Mouse (Mus musculus) forebrain, embryonic 12.5 days (tissue): ENCODE data around the gene Rnaset2b. TPM values are rescaled to one million over a fixed set of nuclear protein-coding genes. Genes with fewer than 3 reads are reported as not detected.
"Not testable (repeated sequence)": the region's sequence is repeated elsewhere in the genome, so short reads cannot be mapped to it uniquely, and the experiment has no call there.

Source experiments
- ATAC-seq: fragments of 200-750 bp; cut with Nextera tagmentation; 2 replicates; pipeline ENCODE4 v1.8.0; 2017; ENCODE audit warnings: moderate TSS enrichment; ENCODE audit not compliant: low FRiP score
- H3K27ac ChIP-seq: fragments of 300-500 bp; sonication (generic); 2 replicates; pipeline ENCODE4 v1.5.1; 2016; ENCODE audit warnings: mild to moderate bottlenecking
- H3K27me3 ChIP-seq: fragments of 300-500 bp; sonication (generic); 2 replicates; pipeline ENCODE4 v1.6.1; 2016; ENCODE audit warnings: mild to moderate bottlenecking
- H3K36me3 ChIP-seq: fragments of 300-500 bp; sonication (generic); replicated peaks from 2 replicates; pipeline ENCODE4 v1.6.1; 2016; ENCODE audit warnings: mild to moderate bottlenecking
- H3K4me1 ChIP-seq: fragments of 300-500 bp; sonication (generic); 2 replicates; pipeline ENCODE4 v1.6.1; 2016
- H3K4me2 ChIP-seq: fragments of 300-500 bp; sonication (generic); 2 replicates; pipeline ENCODE4 v1.6.1; 2016; ENCODE audit warnings: mild to moderate bottlenecking, moderate library complexity
- H3K4me3 ChIP-seq: fragments of 300-500 bp; sonication (generic); replicated peaks from 2 replicates; pipeline ENCODE4 v1.5.1; 2016; ENCODE audit warnings: mild to moderate bottlenecking
- H3K9ac ChIP-seq: fragments of 300-500 bp; sonication (generic); 2 replicates; pipeline ENCODE4 v1.6.1; 2016; ENCODE audit warnings: mild to moderate bottlenecking
- H3K9me3 ChIP-seq: fragments of 300-500 bp; sonication (generic); 2 replicates; pipeline ENCODE4 v1.6.1; 2016
- WGBS: fragments of 180-500 bp; shearing (Covaris S2); methylation state at CpG from one replicate; pipeline ENCODE4 v1.1.7; 2016; 5-methylcytosine and 5-hydroxymethylcytosine counted together
- polyA plus RNA-seq: library from polyadenylated mRNA; unstranded; fragments of >200 nt; fragmentation: Nextera tagmentation; extraction: Ambion mirVana; gene quantifications from 2 replicates; pipeline ENCODE4 v1.2.1, GENCODE M21; 2016

The Rnaset2b gene
- polyA plus RNA-seq, 1 experiment from 2014 or later: 94.6 TPM

DNA sequence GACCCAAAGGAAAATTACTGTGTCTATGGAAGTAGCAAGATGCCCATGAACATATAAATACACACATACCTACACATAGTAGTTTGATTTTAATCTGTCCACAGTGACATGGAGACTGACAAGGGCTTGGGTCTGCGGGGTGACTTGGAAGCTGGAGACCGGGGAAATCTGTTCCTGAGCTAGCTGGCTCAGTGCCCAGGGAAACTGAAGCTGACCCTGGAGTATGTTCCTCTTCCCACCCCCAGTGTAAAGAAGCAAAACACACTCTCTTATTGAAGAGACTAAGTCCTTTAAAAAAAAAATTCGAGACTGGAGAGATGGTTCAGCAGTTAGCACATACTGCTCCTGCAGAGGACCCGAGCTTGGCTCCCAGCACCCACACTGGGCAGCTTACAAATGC is 7.5 kb upstream of the Rnaset2b start:
- not testable (repeated sequence) for H3K27ac ChIP-seq, H3K4me2 ChIP-seq, H3K9ac ChIP-seq, H3K4me3 ChIP-seq, H3K27me3 ChIP-seq, H3K4me1 ChIP-seq, ATAC-seq, H3K36me3 ChIP-seq, H3K9me3 ChIP-seq
- 79% methylated on average over 4 of the region's 4 CpGs for WGBS

DNA sequence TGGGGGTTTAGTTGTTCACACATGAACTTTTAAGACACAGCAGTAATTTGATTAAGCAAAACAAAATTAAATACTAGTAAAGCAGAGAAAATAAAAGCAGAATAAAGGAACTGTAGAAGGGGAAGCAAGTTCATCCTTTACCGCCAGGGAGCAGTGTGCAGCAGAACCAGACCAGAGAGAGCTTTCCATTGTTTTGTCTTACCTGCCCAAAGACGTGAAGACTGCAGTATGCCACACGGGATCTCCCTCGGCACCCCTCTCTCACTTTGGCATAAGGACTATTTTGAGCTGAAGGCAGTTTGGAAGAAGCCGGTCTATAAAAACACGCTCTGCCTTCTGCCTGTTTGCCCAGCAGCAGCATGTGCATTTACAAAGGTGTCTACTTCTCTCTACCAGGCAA is 5.1 kb upstream of the Rnaset2b start:
- not testable (repeated sequence) for H3K4me3 ChIP-seq, H3K4me2 ChIP-seq, H3K9ac ChIP-seq, ATAC-seq, H3K4me1 ChIP-seq, H3K27ac ChIP-seq, H3K9me3 ChIP-seq, H3K36me3 ChIP-seq, H3K27me3 ChIP-seq
- WGBS: 15% methylated on average over 6 of the region's 6 CpGs

DNA sequence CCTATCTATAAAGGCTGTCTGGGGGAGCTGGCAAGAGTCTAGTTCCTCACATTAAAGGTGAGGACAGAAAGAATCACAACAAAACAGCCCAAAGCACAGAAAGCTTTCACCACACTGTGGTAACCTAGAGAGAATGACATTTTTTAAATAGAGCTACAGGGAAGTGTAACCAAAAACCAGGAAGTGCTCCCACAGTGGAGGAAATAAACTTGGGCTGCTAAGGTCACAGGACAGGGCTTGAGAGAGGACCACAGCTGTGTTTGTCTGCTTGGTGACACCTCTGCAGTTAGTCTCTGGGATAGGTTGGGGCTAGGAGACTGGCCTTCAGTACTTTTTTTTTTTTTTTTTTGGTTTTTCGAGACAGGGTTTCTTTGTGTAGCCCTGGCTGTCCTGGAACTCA is 2.8 kb upstream of the Rnaset2b start:
- WGBS: no CpG with 5 or more reads among the region's 1 CpGs
- H3K4me1 ChIP-seq: not testable (repeated sequence)

DNA sequence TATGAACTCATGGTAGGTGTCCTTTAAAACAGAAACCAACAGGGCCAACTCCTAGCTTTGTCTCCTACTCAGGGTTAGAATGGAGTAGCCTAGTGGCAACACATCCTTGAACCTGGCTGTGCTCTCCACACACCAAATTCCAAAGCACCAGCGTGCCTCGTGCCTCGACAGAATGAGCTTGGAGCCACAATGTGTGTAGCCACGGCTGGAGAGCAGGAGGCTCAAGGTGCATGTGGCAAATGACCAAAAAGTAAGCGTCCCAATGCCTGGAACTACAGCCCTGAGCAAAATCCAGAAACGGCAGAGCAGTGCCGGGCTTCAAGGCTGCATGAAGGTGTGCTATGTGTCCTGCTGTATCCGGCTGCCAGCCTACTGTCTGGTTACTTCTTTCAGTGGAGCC is 804 bp downstream of the Rnaset2b start:
- not testable (repeated sequence) for ATAC-seq, H3K27me3 ChIP-seq, H3K4me3 ChIP-seq, H3K9ac ChIP-seq, H3K4me2 ChIP-seq, H3K27ac ChIP-seq, H3K36me3 ChIP-seq, H3K4me1 ChIP-seq, H3K9me3 ChIP-seq
- WGBS: 82% methylated on average over 8 of the region's 8 CpGs

More for the DNA sequence above, 2.8 kb upstream of the Rnaset2b start:
- not testable (repeated sequence) for H3K4me2 ChIP-seq, H3K9ac ChIP-seq, H3K4me3 ChIP-seq, H3K9me3 ChIP-seq, ATAC-seq, H3K36me3 ChIP-seq, H3K27me3 ChIP-seq, H3K27ac ChIP-seq

DNA sequence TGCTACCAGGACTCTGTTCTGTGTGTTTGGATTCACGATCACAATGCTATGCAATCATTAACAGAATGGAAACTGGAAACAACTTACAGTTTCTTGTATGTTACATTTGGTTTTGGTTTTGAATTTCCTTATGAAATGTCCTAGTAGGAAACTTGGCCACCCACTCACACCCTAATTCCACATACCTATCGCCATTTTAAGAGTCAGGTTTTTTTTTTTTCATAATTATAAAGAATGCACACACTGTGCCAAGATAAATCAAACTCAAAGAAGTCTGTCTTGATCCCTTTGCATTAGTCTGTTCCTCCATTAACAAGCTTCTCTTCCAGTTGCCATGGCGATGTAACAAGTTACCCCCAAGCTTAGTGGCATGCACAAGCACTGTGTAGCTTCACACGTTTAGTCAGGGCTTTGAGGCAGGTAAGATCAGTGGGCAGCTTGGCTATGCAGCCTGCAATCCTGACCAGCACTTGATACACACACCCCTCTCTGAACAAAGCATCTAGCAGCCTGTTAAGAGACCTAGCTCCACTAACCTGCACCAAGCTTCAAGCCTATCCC is 2.5 kb downstream of the Rnaset2b start:
- 64% methylated on average over 4 of the region's 4 CpGs for WGBS
- not testable (repeated sequence) for ATAC-seq, H3K27ac ChIP-seq, H3K4me3 ChIP-seq, H3K27me3 ChIP-seq, H3K9me3 ChIP-seq, H3K4me2 ChIP-seq, H3K36me3 ChIP-seq, H3K9ac ChIP-seq, H3K4me1 ChIP-seq

DNA sequence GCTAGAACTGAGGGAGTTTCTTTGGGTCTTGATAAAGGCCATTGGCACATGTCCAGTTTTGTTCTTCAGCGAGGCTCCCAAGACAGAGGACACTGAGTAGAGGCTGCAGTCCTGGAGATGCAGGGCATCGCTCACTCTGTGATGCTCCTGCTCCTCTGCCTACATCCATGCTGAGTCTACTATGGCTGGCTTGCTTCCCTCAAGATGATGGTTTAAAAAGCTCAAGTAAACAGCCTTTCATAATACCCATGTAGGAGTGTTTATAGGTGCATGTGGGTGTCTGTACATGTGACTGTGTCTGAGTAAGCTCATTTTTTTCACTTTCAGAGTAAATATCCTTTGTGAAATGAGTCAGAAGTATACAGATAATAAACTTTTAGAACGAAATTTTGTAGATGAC is 4.6 kb downstream of the Rnaset2b start:
- not testable (repeated sequence) for H3K27ac ChIP-seq, H3K9ac ChIP-seq, H3K4me1 ChIP-seq, H3K4me2 ChIP-seq, ATAC-seq, H3K27me3 ChIP-seq, H3K9me3 ChIP-seq, H3K4me3 ChIP-seq, H3K36me3 ChIP-seq
- WGBS: 64% methylated on average over 3 of the region's 3 CpGs

DNA sequence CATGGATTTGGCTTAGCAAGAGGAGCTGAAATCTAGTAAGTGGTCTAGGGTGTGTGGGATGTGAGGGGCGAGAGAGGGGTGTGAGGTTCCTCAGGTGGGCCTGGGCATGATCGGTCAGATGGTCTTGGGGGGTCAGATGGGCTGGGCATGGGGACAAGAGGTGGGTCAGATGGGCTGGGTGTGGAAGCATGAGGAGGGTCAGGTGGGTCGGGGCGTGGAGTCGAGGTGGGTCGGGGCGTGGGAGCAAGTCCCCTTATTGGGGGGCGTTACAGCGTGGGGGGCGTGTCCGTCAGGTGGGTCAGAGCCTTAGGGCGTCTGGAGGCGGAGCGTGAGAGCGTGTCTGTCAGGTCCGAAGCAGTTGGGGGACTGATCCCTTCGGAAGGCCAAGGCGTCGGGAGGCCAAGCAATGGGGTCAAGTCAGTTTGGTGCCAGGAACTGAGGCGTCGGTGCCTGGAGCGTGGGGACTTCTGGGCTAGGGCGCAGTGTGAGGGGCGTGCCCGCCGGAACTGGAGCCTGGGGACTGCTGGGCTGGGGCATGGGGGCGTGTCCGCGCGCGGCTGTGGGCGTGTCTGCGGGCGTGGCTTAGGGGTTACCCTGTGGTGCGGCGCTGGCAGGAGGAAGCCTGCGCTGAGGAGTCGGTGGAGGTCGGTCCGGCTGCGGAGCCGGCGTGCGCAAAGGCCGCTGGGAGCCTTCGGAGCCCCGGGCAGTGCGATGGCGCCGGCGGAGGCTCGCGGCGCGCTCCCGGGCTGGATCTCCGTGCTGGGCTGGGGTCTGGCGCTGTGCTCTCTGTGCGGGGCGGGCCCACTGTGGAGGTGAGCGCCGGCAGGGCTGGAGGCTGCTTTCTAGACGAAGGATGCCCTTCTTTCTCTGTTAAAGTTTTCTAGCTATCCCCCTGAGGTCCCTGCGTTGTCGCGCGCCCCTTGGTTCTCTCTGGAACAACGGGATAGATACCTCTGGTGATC is 8.1 kb downstream of the Rnaset2b start, which contains the start of gene Gm49721:
Gene Gm49721 (plus strand): TSS at position 618 of the 962 bp plus-strand sequence.
- H3K36me3 ChIP-seq, H3K27ac ChIP-seq, H3K4me1 ChIP-seq, H3K27me3 ChIP-seq, H3K9me3 ChIP-seq: not testable (repeated sequence)
- Histone ChIP-seq H3K9ac (peak within 1 kb of the TSS; percentile 65), H3K4me2 (peak within 1 kb of the TSS; percentile 56), H3K4me3 (peak within 1 kb of the TSS; percentile 51)
- peak; percentile 99 for ATAC-seq
- 4% methylated on average over 40 of the region's 68 CpGs for WGBS

DNA sequence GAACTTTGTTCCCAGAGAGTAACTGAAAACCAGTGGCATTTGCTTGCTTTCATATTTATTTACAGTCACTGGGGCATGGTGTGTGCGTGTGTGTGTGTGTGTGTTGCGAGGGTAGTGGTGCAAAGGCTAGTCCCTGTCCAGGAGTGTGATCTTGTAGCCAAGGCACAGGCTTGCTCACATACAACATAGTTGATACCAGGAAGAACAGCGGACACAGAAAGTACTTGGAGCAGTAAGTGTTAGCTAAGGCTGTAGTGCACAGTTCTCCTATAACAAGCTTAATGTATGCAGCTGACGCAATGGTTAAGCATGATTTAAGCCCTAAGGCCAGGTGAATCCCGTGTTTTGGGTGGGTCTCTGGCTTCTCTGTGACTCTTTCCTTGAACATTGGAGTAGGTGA is 8.9 kb downstream of the Rnaset2b start:
- H3K36me3 ChIP-seq, H3K4me1 ChIP-seq, H3K27ac ChIP-seq, H3K27me3 ChIP-seq, H3K9me3 ChIP-seq: not testable (repeated sequence)
- peak overlapping the region; percentile 56 for H3K4me2 ChIP-seq
- WGBS: 16% methylated on average over 5 of the region's 5 CpGs
- H3K9ac ChIP-seq: peak overlapping the region; percentile 65; the same call in 1 of the 2 replicates
- 0 out of 2 replicates have a peak, but pooled peaks have one; percentile 9 for ATAC-seq
- peak overlapping the region; percentile 51 for H3K4me3 ChIP-seq

DNA sequence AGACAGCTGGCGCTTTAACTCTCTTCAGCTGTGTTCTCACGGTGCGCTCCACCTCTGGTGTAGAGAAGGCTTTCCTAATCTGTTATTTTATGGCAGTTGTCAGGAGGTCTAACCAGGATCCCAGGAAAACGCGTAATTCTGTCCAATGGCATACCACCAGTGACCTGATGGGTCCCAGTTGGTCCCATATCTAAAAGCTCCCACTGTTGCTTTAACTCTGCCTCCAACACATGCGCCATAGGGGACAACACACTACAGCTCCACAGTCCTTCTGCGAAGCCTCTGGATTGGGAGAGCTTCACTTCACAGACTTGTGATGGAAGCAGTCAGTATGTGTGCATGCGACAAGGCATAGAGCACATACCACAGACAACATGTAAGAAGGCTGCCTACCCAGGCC is 9.7 kb downstream of the Rnaset2b start:
- not testable (repeated sequence) for H3K9ac ChIP-seq, H3K27me3 ChIP-seq, H3K9me3 ChIP-seq, H3K4me2 ChIP-seq, H3K27ac ChIP-seq, H3K4me1 ChIP-seq, H3K36me3 ChIP-seq, H3K4me3 ChIP-seq, ATAC-seq
- whole genome bisulfite sequencing: 95% methylated on average over 5 of the region's 8 CpGs

DNA sequence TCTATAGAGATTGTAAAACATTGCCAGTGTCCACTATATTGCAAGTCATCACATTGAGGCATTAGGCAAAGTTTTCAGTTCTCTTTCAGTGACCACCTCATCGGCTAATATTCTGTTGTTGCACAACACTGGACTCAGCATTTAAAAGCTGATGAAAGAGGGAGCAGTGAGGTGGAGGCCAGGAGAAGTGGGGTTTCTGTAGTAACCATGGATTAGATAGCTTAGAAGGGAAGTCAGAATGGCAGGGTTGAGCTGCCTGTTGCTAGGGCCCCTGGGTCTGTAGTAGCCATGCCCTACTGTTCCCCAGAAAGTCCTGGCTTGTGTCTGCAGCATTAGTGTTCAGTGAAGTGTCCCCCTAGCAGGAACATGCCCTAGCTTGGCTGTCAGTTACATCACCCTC is 15.7 kb downstream of the Rnaset2b start:
- not testable (repeated sequence) for H3K27ac ChIP-seq, H3K36me3 ChIP-seq, H3K4me3 ChIP-seq, H3K27me3 ChIP-seq, H3K4me1 ChIP-seq, H3K9me3 ChIP-seq, ATAC-seq, H3K4me2 ChIP-seq, H3K9ac ChIP-seq
- 97% methylated on average over 1 of the region's 1 CpGs for WGBS

DNA sequence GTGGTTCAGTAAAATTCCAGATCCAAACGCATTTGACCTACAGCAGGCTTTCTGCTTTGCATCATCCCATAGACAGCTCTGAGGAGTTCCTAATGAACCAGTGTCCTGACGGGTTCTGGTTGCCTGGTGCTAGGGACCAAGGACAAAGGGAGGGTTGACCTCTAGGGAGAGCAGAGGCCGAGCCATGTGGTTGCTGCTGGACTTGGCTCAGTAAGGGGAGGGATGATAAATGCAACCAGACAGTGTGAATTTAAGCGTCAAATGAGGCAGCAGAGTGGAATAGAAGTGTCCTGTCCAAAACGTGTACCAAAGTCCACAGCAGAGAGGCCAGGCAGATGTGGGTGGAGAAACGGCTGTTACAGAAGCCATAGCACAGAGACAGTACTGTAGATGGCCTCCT is 25.1 kb downstream of the Rnaset2b start:
- not testable (repeated sequence) for H3K4me3 ChIP-seq, ATAC-seq, H3K9me3 ChIP-seq, H3K36me3 ChIP-seq, H3K9ac ChIP-seq, H3K4me2 ChIP-seq, H3K27me3 ChIP-seq, H3K4me1 ChIP-seq, H3K27ac ChIP-seq
- no CpG with 5 or more reads among the region's 6 CpGs for WGBS

DNA sequence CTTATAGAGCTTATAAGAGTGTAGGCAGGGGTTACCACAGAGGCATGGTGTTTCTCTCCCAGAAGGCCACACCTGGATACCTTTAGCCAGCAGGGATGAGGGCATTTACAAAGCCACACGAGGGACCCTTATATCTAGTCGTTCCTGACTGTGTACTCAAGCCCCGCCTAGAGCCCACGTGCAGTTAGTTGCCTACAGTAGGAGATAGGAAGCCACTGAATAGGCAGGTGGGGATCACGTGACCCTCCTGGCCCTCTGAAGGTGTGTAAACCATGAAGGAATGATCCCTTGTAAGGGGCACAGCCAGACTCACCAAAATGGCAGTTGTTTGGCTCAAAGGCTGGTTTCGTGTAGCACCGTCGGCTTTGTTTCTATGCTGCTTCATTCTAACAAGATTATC is 26.4 kb downstream of the Rnaset2b start:
- H3K9me3 ChIP-seq, H3K36me3 ChIP-seq, H3K27me3 ChIP-seq, H3K4me2 ChIP-seq, H3K4me1 ChIP-seq, H3K4me3 ChIP-seq, H3K9ac ChIP-seq, H3K27ac ChIP-seq, ATAC-seq: not testable (repeated sequence)
- 79% methylated on average over 8 of the region's 8 CpGs for WGBS
